Mouse (Mus musculus): ENCODE data around the gene Ccnl1. TPM values are rescaled to one million over a fixed set of nuclear protein-coding genes. Genes with fewer than 3 reads are reported as not detected.

Ccnl1 gene
- polyA plus RNA-seq, 3 experiments from 2014 or later, result 57.7 to 79.7 (median 59.5) TPM

DNA sequence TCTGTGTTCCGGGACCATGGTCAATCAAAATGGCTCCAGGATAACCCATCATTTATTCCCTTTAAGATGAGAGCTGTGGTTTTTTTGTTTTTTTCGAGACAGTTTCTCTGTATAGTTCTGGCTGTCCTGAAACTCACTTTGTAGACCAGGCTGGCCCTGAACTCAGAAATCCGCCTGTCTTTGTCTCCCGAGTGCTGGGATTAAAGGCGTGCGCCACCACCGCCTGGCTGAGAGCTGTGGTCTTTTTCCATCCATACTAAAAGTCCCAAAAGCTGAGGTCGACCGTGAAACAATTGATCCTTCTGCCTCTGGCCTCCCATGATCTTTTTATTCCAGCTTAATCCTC, 764 bp upstream of the Ccnl1 start:
- ATAC-seq, result no peak

DNA sequence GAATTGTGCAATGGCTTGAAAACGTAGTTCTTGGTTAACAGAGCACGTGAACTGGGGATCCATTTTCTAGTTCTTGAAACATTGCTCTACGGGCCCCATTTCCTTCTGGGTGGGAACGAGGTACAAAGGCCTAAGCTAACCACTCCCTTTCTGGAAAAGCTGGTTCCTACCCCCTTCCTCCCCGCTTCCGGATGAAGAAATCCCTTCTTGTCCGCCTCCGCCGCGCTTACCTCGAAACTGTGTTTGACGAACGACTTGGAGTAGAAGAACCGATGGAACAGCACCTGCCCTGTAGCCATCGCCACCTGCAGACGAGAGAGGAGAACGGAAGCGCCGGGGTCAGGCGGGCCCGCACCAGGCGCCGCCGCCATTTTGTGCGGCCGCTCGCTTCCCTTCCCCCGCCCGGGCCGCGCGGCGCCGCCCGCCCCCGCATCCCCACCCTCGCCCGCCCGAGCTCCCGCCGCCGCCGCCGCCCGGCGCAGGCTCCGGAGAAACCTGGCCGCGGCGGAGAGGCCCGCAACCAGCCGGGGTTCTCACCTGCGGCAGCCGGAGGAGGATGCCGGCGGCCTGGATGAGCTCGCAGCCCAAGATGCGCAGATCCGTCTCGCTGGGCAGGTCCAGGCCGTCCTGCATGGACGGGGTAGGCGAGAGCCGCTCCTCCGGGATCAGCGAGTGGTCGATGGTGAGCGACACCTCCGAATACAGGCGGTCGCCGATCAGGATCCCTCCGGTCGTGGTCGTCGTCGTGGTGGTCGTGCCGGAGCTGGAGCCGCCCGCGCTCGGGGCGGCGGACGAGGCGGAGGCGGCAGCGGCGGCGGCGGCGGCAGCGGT, 563 bp downstream of the Ccnl1 start:
- peak; percentile 46 for ATAC-seq

GRCm38 (mm10) chr3:65954499-65955391, 3.3 kb downstream of the Ccnl1 start:
- no peak for ATAC-seq

- ATAC-seq, result no peak
Measured at GRCm38 (mm10) chr3:65950831-65951365, 7.2 kb downstream of the Ccnl1 start.

- ATAC-seq, result no peak
Measured at GRCm38 (mm10) chr3:65950304-65950703, 7.7 kb downstream of the Ccnl1 start.

- no peak for ATAC-seq
Measured at GRCm38 (mm10) chr3:65945277-65945932, 12.6 kb downstream of the Ccnl1 start.

- no peak for ATAC-seq
Measured at GRCm38 (mm10) chr3:65944713-65945112, 13.3 kb downstream of the Ccnl1 start.

DNA sequence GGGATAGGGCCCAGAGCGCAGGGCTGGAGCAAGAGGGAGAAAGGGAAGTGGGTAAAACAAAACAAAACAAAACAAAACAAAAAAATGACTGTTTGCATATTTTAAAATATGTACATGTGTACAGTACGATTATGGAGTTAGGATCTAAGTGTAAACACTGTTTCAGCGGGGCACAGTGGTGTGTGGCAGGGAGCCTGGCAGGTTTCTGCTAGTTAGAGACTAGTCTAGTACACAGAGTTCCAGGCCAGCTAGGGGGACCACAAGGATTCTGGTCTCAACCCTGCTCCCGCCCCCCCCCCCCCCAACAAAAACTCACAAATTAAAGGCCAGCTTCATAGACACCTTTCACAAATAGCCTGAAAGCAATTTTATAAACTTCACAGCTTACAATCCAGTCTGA, 14.6 kb downstream of the Ccnl1 start:
- no peak for ATAC-seq

GRCm38 (mm10) chr3:65941052-65941451, 17.0 kb downstream of the Ccnl1 start:
- ATAC-seq, result no peak

DNA sequence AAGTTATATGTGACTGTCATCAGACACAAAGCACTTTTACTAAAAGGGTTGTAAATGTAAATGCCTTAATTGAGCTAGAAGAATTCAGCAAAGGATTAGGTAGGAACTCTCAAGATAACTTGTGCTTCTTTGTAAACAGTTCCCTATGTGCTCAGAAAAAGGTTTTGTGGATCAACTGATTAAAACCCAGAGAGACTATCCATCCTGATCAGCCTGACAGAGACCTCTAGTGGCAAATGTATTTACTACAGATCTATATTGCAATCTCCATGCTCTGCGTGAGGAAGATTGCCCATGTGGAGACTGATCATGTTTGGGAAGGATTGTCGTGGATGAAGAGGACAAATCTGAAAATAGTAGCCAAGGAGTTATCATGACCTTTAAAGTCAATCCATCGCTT, 19.8 kb downstream of the Ccnl1 start:
- peak; percentile 79 for ATAC-seq

GRCm38 (mm10) chr3:65936384-65936783, 21.7 kb downstream of the Ccnl1 start:
- ATAC-seq, result no peak

- ATAC-seq, result no peak
Measured at GRCm38 (mm10) chr3:65935153-65935552, 22.9 kb downstream of the Ccnl1 start.

DNA sequence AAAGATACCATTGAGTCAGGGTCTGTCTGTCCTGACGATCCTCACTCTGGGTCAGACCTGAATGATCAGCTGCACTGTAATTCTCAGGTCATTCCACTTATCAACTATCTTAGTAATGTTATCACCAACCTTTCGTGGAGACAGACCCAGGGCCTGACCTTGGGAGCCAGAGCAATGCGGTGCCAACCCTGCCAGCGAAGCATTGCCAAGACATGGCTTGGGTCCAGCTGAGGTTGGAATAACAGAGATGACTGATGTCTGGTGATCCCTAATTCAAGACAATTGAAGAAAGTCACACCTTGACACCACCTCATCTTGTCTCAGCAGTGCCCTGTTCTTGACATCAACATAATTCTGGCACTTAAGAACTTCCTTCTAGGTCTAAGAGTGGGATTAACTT, 24.3 kb downstream of the Ccnl1 start:
- ATAC-seq, result no peak

GRCm38 (mm10) chr3:65931542-65931941, 26.5 kb downstream of the Ccnl1 start:
- ATAC-seq, result no peak

DNA sequence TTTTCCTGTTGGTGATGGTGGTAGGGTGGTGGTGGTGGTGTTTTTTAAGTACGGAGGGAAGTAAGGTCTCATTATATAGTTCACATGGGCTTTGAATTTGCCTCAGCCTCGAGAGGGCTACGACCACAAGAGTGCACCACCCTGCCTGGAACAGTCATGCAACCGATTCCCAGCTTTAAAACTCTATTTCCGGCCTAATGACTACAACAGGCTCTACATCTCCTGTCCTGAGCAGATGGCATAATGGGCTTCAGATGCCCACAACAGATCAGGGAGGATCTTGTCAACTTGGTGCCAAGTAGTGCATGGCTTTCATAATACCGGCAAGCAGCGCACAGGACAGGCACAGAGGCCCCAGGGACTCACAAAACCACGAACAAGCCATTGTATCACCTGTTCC, 27.4 kb downstream of the Ccnl1 start:
- ATAC-seq, result no peak

GRCm38 (mm10) chr3:65929821-65930633, 28.0 kb downstream of the Ccnl1 start:
- peak; percentile 74 for ATAC-seq

DNA sequence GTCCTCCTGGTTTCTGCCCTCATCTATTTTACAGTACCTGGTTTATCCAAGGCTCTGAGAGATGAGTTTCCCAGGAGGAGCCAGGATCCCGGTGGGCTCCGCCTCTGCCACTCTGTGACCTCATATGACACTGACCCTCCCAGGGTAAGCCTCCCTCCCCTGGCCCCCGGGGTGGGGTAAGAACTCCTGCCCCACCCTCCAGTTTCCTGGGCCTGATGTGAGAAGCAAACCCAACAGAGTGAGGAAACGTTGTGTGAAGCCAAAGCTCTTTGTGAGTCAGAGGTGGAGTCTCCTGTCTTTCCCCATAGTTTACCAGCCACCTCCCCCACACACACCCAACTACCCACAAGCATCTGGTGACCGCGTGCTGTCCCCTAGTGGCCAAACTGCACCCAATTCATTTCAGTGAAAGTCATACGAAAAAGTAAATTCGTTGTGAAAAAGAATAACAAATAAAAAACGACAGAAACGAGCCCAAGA, 28.7 kb downstream of the Ccnl1 start:
- ATAC-seq, result peak; percentile 76

DNA sequence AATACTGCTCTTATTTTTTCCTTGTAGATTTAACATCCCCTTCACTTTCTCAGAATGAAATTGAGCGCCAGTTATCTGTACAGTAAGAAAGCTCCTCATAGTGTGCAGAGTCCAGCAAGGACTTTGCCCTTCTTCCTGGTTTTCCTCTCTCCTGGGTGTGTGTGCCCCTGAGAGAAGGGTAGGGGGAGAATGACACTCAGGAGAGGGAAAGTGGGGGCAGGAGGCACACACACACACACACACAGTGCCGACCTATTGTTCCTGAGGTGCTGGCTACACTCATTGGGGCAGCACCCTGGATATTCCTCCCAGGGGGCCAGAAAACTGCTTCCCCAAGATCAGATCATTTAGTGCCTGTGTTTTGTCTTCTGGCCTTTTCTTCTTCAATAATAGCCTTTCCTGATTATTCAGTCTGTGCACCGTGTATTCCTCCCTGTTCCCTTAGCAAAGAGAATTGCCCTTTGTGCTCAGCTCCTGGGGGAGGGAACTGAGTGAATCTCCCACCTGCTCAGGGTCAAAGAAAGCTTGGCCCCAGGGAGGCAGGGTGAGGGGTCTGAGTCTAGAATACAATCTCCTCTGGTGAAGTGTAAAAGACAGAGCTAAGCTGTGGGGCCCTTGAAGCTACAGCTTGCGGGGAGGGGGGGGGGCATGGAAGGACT, 29.3 kb downstream of the Ccnl1 start:
- no peak for ATAC-seq

- ATAC-seq, result no peak
Measured at GRCm38 (mm10) chr3:65927685-65928084, 30.4 kb downstream of the Ccnl1 start.

GRCm38 (mm10) chr3:65927101-65927501, 30.9 kb downstream of the Ccnl1 start:
- no peak for ATAC-seq

GRCm38 (mm10) chr3:65926426-65926825, 31.6 kb downstream of the Ccnl1 start:
- ATAC-seq, result no peak

Data from inflammation-experienced regulatory T-cells, adult 6 months (primary cell).